Comparison of ENCODE assay signal across 8 mouse cellular contexts in genomic region chrX:106011465-106012159, GRCm38 (mm10). TPM values are rescaled to one million over a fixed set of nuclear protein-coding genes. Genes with fewer than 3 reads are reported as not detected.
DNase-seq lines count a peak whose midpoint lies in the region; ATAC-seq lines count a peak whose summit lies in the region.

TSS of gene Magt1 (minus strand) at chrX:106011906.

- 20% methylated on average over 45 of the region's 45 CpGs for WGBS in forebrain, embryonic 10.5 days
- 7% methylated on average over 45 of the region's 45 CpGs for WGBS in heart, embryonic 15.5 days
- WGBS in liver, embryonic 15.5 days (ENCODE audit: insufficient replicate concordance): 16% methylated on average over 45 of the region's 45 CpGs
- 14% methylated on average over 45 of the region's 45 CpGs for WGBS in neural tube, embryonic 12.5 days

- H3K9me3 ChIP-seq in forebrain, embryonic 10.5 days: no peaks in the 10 kb centered on the region
- H3K9me3 ChIP-seq in heart, embryonic 15.5 days (replicated peaks): no peaks in the 10 kb centered on the region
- no peaks in the 10 kb centered on the region for H3K9me3 ChIP-seq in liver, embryonic 15.5 days (replicated peaks)
- H3K9me3 ChIP-seq in neural tube, embryonic 12.5 days: no peaks in the 10 kb centered on the region

- peak within 1 kb of the TSS; percentile 62 for H3K4me3 ChIP-seq in forebrain, embryonic 10.5 days
- H3K4me3 ChIP-seq in heart, embryonic 15.5 days: peak within 1 kb of the TSS; percentile 65
- H3K4me3 ChIP-seq in liver, embryonic 15.5 days (replicated peaks): peak within 1 kb of the TSS; percentile 73
- peak within 1 kb of the TSS; percentile 46 for H3K4me3 ChIP-seq in neural tube, embryonic 12.5 days

- H3K36me3 ChIP-seq in forebrain, embryonic 10.5 days (replicated peaks): peaks cover 6% of the 10 kb centered on the region; the same call in 1 of the 2 replicates
- H3K36me3 ChIP-seq in heart, embryonic 15.5 days: no peaks in the 10 kb centered on the region
- H3K36me3 ChIP-seq in liver, embryonic 15.5 days (replicated peaks): no peaks in the 10 kb centered on the region
- no peaks in the 10 kb centered on the region for H3K36me3 ChIP-seq in neural tube, embryonic 12.5 days

- H3K9ac ChIP-seq in heart, embryonic 15.5 days: peak within 1 kb of the TSS; percentile 63
- peak within 1 kb of the TSS; percentile 70 for H3K9ac ChIP-seq in liver, embryonic 15.5 days
- H3K9ac ChIP-seq in neural tube, embryonic 12.5 days: peak within 1 kb of the TSS; percentile 33; the same call in 1 of the 2 replicates

- H3K27ac ChIP-seq in forebrain, embryonic 10.5 days: peak within 1 kb of the TSS; percentile 89
- peak within 1 kb of the TSS; percentile 94 for H3K27ac ChIP-seq in heart, embryonic 15.5 days
- peak within 1 kb of the TSS; percentile 94 for H3K27ac ChIP-seq in liver, embryonic 15.5 days (replicated peaks)
- H3K27ac ChIP-seq in neural tube, embryonic 12.5 days: no peak within 1 kb of the TSS; the same call in 1 of the 2 replicates

- peaks cover 18% of the 10 kb centered on the region for H3K27me3 ChIP-seq in forebrain, embryonic 10.5 days (ENCODE audit: poor library complexity, severe bottlenecking)
- no peaks in the 10 kb centered on the region for H3K27me3 ChIP-seq in heart, embryonic 15.5 days
- no peaks in the 10 kb centered on the region for H3K27me3 ChIP-seq in liver, embryonic 15.5 days
- H3K27me3 ChIP-seq in neural tube, embryonic 12.5 days (replicated peaks): no peaks in the 10 kb centered on the region

- ATAC-seq in heart, embryonic 15.5 days (replicated peaks; ENCODE audit: insufficient number of reproducible peaks, insufficient read depth, low FRiP score, low read depth): peak; percentile 96
- ATAC-seq in liver, embryonic 15.5 days (ENCODE audit: insufficient read depth): peak; percentile 96
- ATAC-seq in neural tube, embryonic 12.5 days (ENCODE audit: low FRiP score, low read depth): peak; percentile 89

- H3K4me2 ChIP-seq in heart, embryonic 15.5 days: peak within 1 kb of the TSS; percentile 57
- peak within 1 kb of the TSS; percentile 71 for H3K4me2 ChIP-seq in liver, embryonic 15.5 days
- peak within 1 kb of the TSS; percentile 56 for H3K4me2 ChIP-seq in neural tube, embryonic 12.5 days (replicated peaks)

- H3K4me1 ChIP-seq in forebrain, embryonic 10.5 days: peaks cover 19% of the 10 kb centered on the region
- peaks cover 8% of the 10 kb centered on the region for H3K4me1 ChIP-seq in heart, embryonic 15.5 days (replicated peaks)
- H3K4me1 ChIP-seq in liver, embryonic 15.5 days (replicated peaks): peaks cover 15% of the 10 kb centered on the region
- no peaks in the 10 kb centered on the region for H3K4me1 ChIP-seq in neural tube, embryonic 12.5 days

- DNase-seq in CD8-positive naive resting alpha-beta T cell, adult 2 months (ENCODE audit: low read depth in 2 of 2, low spot score in 2 of 2): peak; percentile 65 to 67
- peak; percentile 63 for DNase-seq in c-Kit-positive CD71-negative TER-119-negative erythroid progenitor cells, embryonic 14.5 days (ENCODE audit: low read depth)
- peak; percentile 79 for DNase-seq in forebrain, embryonic 10.5 days (ENCODE audit: extremely low spot score, low spot score)
- DNase-seq in kidney, postnatal 36 days: peak; percentile 92
- DNase-seq in telencephalon, adult 2 months (ENCODE audit: low read depth, low spot score): peak; percentile 89

RNA-seq across cellular contexts. Expression of gene Magt1, which starts in this region (rescaled TPM):
- 42.2 and 46.3 TPM in 2 replicates for polyA plus RNA-seq in forebrain, embryonic 10.5 days (2016; fragmentation: Nextera tagmentation; extraction: Ambion mirVana)
- polyA plus RNA-seq in heart, embryonic 15.5 days (2015; fragmentation: Nextera tagmentation; extraction: Ambion mirVana): 46.0 and 47.8 TPM in 2 replicates
- 29.1 and 30.3 TPM in 2 replicates for polyA plus RNA-seq in liver, embryonic 15.5 days (2015; fragmentation: Nextera tagmentation; extraction: Ambion mirVana)
- polyA plus RNA-seq in neural tube, embryonic 12.5 days (2016; fragmentation: Nextera tagmentation; extraction: Ambion mirVana): 38.5 and 39.0 TPM in 2 replicates
